Mouse (Mus musculus) liver, embryonic 14.5 days (tissue): ENCODE data around the gene Olfr318. TPM values are rescaled to one million over a fixed set of nuclear protein-coding genes. Genes with fewer than 3 reads are reported as not detected.
"Not testable (repeated sequence)": the region's sequence is repeated elsewhere in the genome, so short reads cannot be mapped to it uniquely, and the experiment has no call there.

Experiments used
- ATAC-seq: fragments of 200-750 bp; cut with Nextera tagmentation; 2 replicates; pipeline ENCODE4 v1.8.0; 2017; ENCODE audit warnings: moderate number of reproducible peaks, mild to moderate bottlenecking, moderate library complexity; ENCODE audit not compliant: insufficient read depth
- DNase-seq, 3 experiments: peaks; one replicate each; pipeline ENCODE4 v3.0.0-alpha.2; 2012 to 2013; ENCODE audit warnings: low read depth in 3 of 3, low spot score in 3 of 3
- H3K27ac ChIP-seq: fragments of 300-500 bp; sonication (generic); 2 replicates; pipeline ENCODE4 v1.5.1; 2014; ENCODE audit warnings: moderate library complexity, mild to moderate bottlenecking, control low read depth, inconsistent platforms
- H3K27me3 ChIP-seq: fragments of 300-500 bp; sonication (generic); 2 replicates; pipeline ENCODE4 v1.6.1; 2014; ENCODE audit warnings: mild to moderate bottlenecking, low read length, moderate library complexity; ENCODE audit not compliant: control insufficient read depth, insufficient read depth
- H3K36me3 ChIP-seq: fragments of 300-500 bp; sonication (generic); replicated peaks from 2 replicates; pipeline ENCODE4 v1.6.1; 2014; ENCODE audit warnings: low read depth; ENCODE audit not compliant: control insufficient read depth, insufficient read depth
- H3K4me1 ChIP-seq, 2 experiments: fragments of 200-500 bp in 1 of 2; fragments of 300-500 bp in 1 of 2; sonication (generic) in 1 of 2; replicated peaks; 2 replicates each; pipeline ENCODE4 v1.6.1; 2012 to 2014; ENCODE audit warnings: antibody characterized with exemption in 1 of 2, inconsistent platforms in 1 of 2, low read length in 1 of 2; ENCODE audit not compliant: control insufficient read depth in 2 of 2, insufficient read depth in 2 of 2
- H3K4me2 ChIP-seq: fragments of 300-500 bp; sonication (generic); 2 replicates; pipeline ENCODE4 v1.6.1; 2014; ENCODE audit warnings: low read depth, mild to moderate bottlenecking, control low read depth, moderate library complexity
- H3K4me3 ChIP-seq, 2 experiments: fragments of 200-500 bp in 1 of 2; fragments of 300-500 bp in 1 of 2; sonication (generic) in 1 of 2; 2 replicates each; pipeline ENCODE4 v1.5.1; 2012 to 2014; ENCODE audit warnings: low read depth in 2 of 2, low read length in 2 of 2, mild to moderate bottlenecking in 2 of 2, control low read depth in 1 of 2, inconsistent platforms in 1 of 2, moderate library complexity in 1 of 2; ENCODE audit not compliant: insufficient read depth in 1 of 2
- H3K9ac ChIP-seq: fragments of 300-500 bp; sonication (generic); replicated peaks from 2 replicates; pipeline ENCODE4 v1.6.1; 2014; ENCODE audit warnings: mild to moderate bottlenecking, control low read depth, moderate library complexity
- H3K9me3 ChIP-seq: fragments of 300-500 bp; sonication (generic); 2 replicates; pipeline ENCODE4 v1.6.1; 2016; ENCODE audit warnings: low read length, mixed read lengths; ENCODE audit not compliant: control insufficient read depth
- CTCF ChIP-seq: IDR thresholded peaks from 2 replicates; pipeline ENCODE4 v1.5.1; 2016; ENCODE audit warnings: antibody characterized with exemption, low read depth, control low read depth
- EP300 ChIP-seq: IDR thresholded peaks from 2 replicates; pipeline ENCODE4 v1.6.1; 2016; ENCODE audit warnings: antibody characterized with exemption, low read depth
- WGBS: fragments of 180-500 bp; shearing (Covaris S2); extraction: QIAGEN DNeasy Blood & Tissue Kit; methylation state at CpG from one replicate; pipeline ENCODE4 v1.1.7; 2014; ENCODE audit not compliant: insufficient replicate concordance; 5-methylcytosine and 5-hydroxymethylcytosine counted together
- polyA plus RNA-seq, 2 experiments: library from polyadenylated mRNA; depleted of rRNA in 1 of 2; stranded (reverse) in 1 of 2; unstranded in 1 of 2; fragments of >200 nt; fragmentation: Nextera tagmentation in 1 of 2; extraction: Ambion mirVana in 1 of 2; gene quantifications; 2 replicates each; pipeline versions ENCODE4 v1.2.1 to v1.2.3; 2012 to 2014

The Olfr318 gene
- polyA plus RNA-seq (2012; rRNA removed) (not detected in 2 replicates), polyA plus RNA-seq (2014; fragmentation: Nextera tagmentation; extraction: Ambion mirVana) (not detected in 2 replicates)

- Histone ChIP-seq H3K27ac (no peak within 1 kb of the TSS), H3K4me2 (no peak within 1 kb of the TSS), H3K9me3 (no peaks in the 10 kb centered on the region), H3K27me3 (no peaks in the 10 kb centered on the region), H3K4me3 (no peak within 1 kb of the TSS), H3K4me1 (no peaks in the 10 kb centered on the region), H3K9ac (no peak within 1 kb of the TSS), H3K36me3 (no peaks in the 10 kb centered on the region)
- no peak for ATAC-seq
- no peak for DNase-seq
- TF ChIP-seq CTCF = no peak
- TF ChIP-seq EP300 = no peak
Measured at GRCm38 (mm10) chr11:58723914-58724313, at the start of gene Olfr318. Olfr318 (minus strand) TSS chr11:58724014.

- H3K27ac ChIP-seq = no peak within 1 kb of the TSS
Measured at GRCm38 (mm10) chr11:58772888-58773287, 49.1 kb upstream of the Olfr318 start, which contains the start of gene Olfr315. Olfr315 (plus strand) TSS chr11:58773188.

DNA sequence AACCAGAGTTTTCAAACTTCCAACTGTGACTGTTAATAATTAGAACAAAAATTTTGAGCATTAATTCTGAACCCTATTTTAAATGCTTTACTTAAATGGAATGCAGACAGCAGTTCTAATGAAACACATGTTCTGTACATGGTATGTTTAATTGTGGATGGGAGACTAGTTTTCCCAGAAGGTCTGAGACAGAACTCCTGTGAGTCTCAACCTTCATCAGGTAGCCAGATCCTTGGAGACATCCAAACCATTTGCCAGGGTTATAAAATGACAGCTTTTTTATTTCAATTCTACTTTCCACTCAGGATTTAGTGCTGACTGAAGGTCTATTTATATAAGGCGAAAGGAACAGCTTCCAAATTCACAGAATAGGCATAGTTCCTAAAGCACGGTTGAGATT lies 28.6 kb upstream of the Olfr318 start, which contains the start of gene Olfr316:
Gene Olfr316, plus strand, starts transcription at position 301 of the 400 bp plus-strand sequence.
- H3K36me3 ChIP-seq = no peaks in the 10 kb centered on the region
- no peak for ATAC-seq
- WGBS = 67% methylated on average over 2 of the region's 2 CpGs
- DNase-seq = no peak
- H3K9ac ChIP-seq = no peak within 1 kb of the TSS
- H3K27ac ChIP-seq = no peak within 1 kb of the TSS
- H3K4me1 ChIP-seq = no peaks in the 10 kb centered on the region
- no peaks in the 10 kb centered on the region for H3K27me3 ChIP-seq
- no peak within 1 kb of the TSS for H3K4me3 ChIP-seq
- no peak within 1 kb of the TSS for H3K4me2 ChIP-seq
- TF ChIP-seq EP300 (no peak), CTCF (no peak)
- H3K9me3 ChIP-seq = no peaks in the 10 kb centered on the region

More at GRCm38 (mm10) chr11:58772888-58773287, 49.1 kb upstream of the Olfr318 start, which contains the start of gene Olfr315:
- H3K9me3 ChIP-seq = no peaks in the 10 kb centered on the region
- H3K36me3 ChIP-seq = no peaks in the 10 kb centered on the region
- TF ChIP-seq EP300 = no peak
- TF ChIP-seq CTCF = no peak
- DNase-seq = no peak
- no peaks in the 10 kb centered on the region for H3K4me1 ChIP-seq
- no peak within 1 kb of the TSS for H3K4me2 ChIP-seq
- H3K9ac ChIP-seq = no peak within 1 kb of the TSS
- no peak within 1 kb of the TSS for H3K4me3 ChIP-seq
- H3K27me3 ChIP-seq = no peaks in the 10 kb centered on the region
- no peak for ATAC-seq

DNA sequence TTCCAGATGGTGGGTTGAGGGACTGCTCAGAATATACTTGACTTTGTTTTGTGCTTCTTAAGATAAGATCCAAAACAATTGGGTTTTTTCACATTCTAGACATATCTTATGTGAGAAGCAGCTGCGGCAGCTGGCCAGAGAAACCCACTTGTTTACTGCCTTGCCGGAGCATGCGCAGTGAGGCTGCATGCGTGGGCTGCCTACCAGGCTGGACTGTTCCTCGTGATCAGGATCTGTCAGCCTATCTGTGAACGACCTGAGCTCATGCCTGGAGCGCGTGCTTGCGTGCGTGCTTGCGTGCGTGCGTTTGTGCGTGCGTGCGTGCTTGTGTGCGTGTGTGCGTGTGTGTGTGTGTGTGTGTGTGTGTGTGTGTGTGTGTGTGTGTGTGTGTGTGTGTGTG lies 27.3 kb upstream of the Olfr318 start:
- WGBS = 73% methylated on average over 18 of the region's 18 CpGs

DNA sequence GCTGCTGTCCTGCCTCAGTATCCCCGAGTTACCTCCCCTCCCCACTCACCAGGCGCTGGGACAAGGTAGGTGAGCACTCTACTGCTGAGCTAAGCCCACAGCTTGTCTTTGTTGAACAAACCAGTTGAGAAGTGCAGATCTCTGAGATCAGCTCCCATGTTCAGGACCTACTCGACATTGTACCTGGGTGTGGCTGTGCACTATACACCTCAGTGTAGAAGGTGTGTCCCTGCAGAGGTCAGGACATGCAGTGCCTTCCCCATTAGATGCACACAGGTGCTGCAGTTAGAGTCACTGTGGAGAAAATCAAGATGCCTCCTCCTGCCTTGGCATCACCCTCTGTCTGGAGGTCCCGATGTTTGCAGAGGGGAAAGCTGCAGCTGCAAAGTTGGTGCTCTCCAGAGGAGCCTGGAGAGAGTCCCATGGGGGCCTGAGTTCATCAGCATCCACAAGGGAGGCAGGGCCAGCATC lies 15.0 kb upstream of the Olfr318 start, which contains the start of gene Olfr317:
Gene Olfr317, minus strand, starts transcription at position 421 of the 471 bp plus-strand sequence.
- no peaks in the 10 kb centered on the region for H3K27me3 ChIP-seq
- ATAC-seq (no peak), DNase-seq (no peak)
- no peak within 1 kb of the TSS for H3K4me3 ChIP-seq
- H3K4me2 ChIP-seq = no peak within 1 kb of the TSS
- H3K36me3 ChIP-seq = no peaks in the 10 kb centered on the region
- H3K9me3 ChIP-seq = no peaks in the 10 kb centered on the region
- no peak within 1 kb of the TSS for H3K27ac ChIP-seq
- H3K4me1 ChIP-seq = no peaks in the 10 kb centered on the region
- no peak within 1 kb of the TSS for H3K9ac ChIP-seq
- TF ChIP-seq CTCF = no peak
- no peak for TF ChIP-seq EP300
- 32% methylated on average over 4 of the region's 4 CpGs for WGBS

More for the DNA sequence above, 27.3 kb upstream of the Olfr318 start:
- H3K4me1 ChIP-seq, H3K9me3 ChIP-seq, H3K36me3 ChIP-seq, H3K27me3 ChIP-seq, H3K4me3 ChIP-seq, H3K27ac ChIP-seq, H3K4me2 ChIP-seq, DNase-seq, ATAC-seq, H3K9ac ChIP-seq: not testable (repeated sequence)
